Mouse (Mus musculus) lung, adult 2 months (tissue): Measurements from ENCODE around the gene Tent4b.

Source experiments
- CTCF ChIP-seq: fragments of 200-500 bp; IDR thresholded peaks from 2 replicates; pipeline ENCODE4 v1.5.1; 2011; ENCODE audit warnings: mild to moderate bottlenecking, low read length, control low read depth; ENCODE audit not compliant: insufficient read depth
- POLR2A ChIP-seq: fragments of 200-500 bp; IDR thresholded peaks from 2 replicates; pipeline ENCODE4 v1.6.1; 2011; ENCODE audit warnings: low read depth, mild to moderate bottlenecking, control low read depth, low read length, borderline replicate concordance; ENCODE audit errors: extremely low read depth

GRCm38 (mm10) chr8:88298733-88299103 is 99.7 kb downstream of the Tent4b start:
- TF ChIP-seq CTCF (no peak), POLR2A (no peak)
